Mouse (Mus musculus) megakaryocyte, embryonic 14.5 days (primary cell): ENCODE results near the gene Olfr1358. TPM values are rescaled to one million over a fixed set of nuclear protein-coding genes. Genes with fewer than 3 reads are reported as not detected.

Experiments
- H3K27me3 ChIP-seq: replicated peaks from 2 replicates; pipeline ENCODE3; 2012; ENCODE audit warnings: inconsistent platforms
- H3K36me3 ChIP-seq: replicated peaks from 2 replicates; pipeline ENCODE3; 2012; ENCODE audit warnings: low read length, inconsistent platforms, mixed read lengths
- H3K4me1 ChIP-seq: 2 replicates; pipeline ENCODE4 v1.6.1; 2012; ENCODE audit warnings: inconsistent platforms
- H3K4me3 ChIP-seq: replicated peaks from 2 replicates; pipeline ENCODE3; 2012; ENCODE audit warnings: moderate library complexity, mild to moderate bottlenecking, inconsistent platforms
- H3K9me3 ChIP-seq: 2 replicates; pipeline ENCODE4 v1.6.1; 2012; ENCODE audit warnings: inconsistent platforms
- FLI1 ChIP-seq: IDR thresholded peaks from 2 replicates; pipeline ENCODE4 v1.6.1; 2012; ENCODE audit warnings: low read length, inconsistent platforms, mixed read lengths
- GATA1 ChIP-seq: IDR thresholded peaks from 3 replicates; pipeline ENCODE4 v1.6.1; 2012; ENCODE audit warnings: mixed read lengths, low read length, inconsistent platforms, borderline replicate concordance
- polyA plus RNA-seq: library from polyadenylated mRNA; stranded (reverse); fragments of >175 nt; gene quantifications from 2 replicates; pipeline ENCODE4 v1.2.3, GENCODE M21; 2012; ENCODE audit warnings: low replicate concordance; ENCODE audit not compliant: insufficient read depth

Olfr1358 gene
- polyA plus RNA-seq, 1 experiment = not detected

GRCm38 (mm10) chr10:78569191-78569590 lies 52.0 kb downstream of the Olfr1358 start:
- Histone ChIP-seq H3K36me3 (no peaks in the 10 kb centered on the region), H3K9me3 (no peaks in the 10 kb centered on the region), H3K4me3 (no peak overlapping the region), H3K27me3 (peaks cover 5% of the 10 kb centered on the region), H3K4me1 (peaks cover 11% of the 10 kb centered on the region; the same call in 1 of the 2 replicates)
- no peak for TF ChIP-seq GATA1
- no peak for TF ChIP-seq FLI1

- Histone ChIP-seq H3K4me3 (no peak overlapping the region), H3K27me3 (peaks cover 5% of the 10 kb centered on the region), H3K36me3 (no peaks in the 10 kb centered on the region), H3K4me1 (peaks cover 14% of the 10 kb centered on the region; the same call in 1 of the 2 replicates), H3K9me3 (no peaks in the 10 kb centered on the region)
- TF ChIP-seq FLI1 = no peak
- TF ChIP-seq GATA1 = no peak
Observed at GRCm38 (mm10) chr10:78569686-78570085, 52.5 kb downstream of the Olfr1358 start.

Other genes with a start within 250 kb of the Olfr1358 start
- 205 and 237 TPM in 2 replicates for gene Agpat3, start 164.9 kb upstream of the Olfr1358 start, polyA plus RNA-seq
- gene Rrp1, start 104.4 kb upstream of the Olfr1358 start, polyA plus RNA-seq = 67.0 and 210 TPM in 2 replicates
- gene Cstb, start 91.8 kb upstream of the Olfr1358 start, polyA plus RNA-seq = 8.0 and 101 TPM in 2 replicates
- gene Pdxk, start 52.5 kb upstream of the Olfr1358 start, polyA plus RNA-seq = 10.6 and 10.9 TPM in 2 replicates
- gene Ilvbl, start 56.9 kb downstream of the Olfr1358 start, polyA plus RNA-seq = 13.1 and 13.2 TPM in 2 replicates
- 2.0 and 2.8 TPM in 2 replicates for gene Syde1, start 74.5 kb downstream of the Olfr1358 start, polyA plus RNA-seq
- gene Olfr1357, start 100.6 kb downstream of the Olfr1358 start, polyA plus RNA-seq = 0.12 TPM in 1 of 2 replicates, not detected in the other
- not detected in 2 replicates for gene Casp14, start 200.9 kb downstream of the Olfr1358 start, polyA plus RNA-seq
- not detected in 2 replicates for gene Ccdc105, start 235.6 kb downstream of the Olfr1358 start, polyA plus RNA-seq